Mouse (Mus musculus) activated CD4-positive, CD25-positive, alpha-beta regulatory T cell, adult 4 months (primary cell): ENCODE results near the gene Samd4b. TPM values are rescaled to one million over a fixed set of nuclear protein-coding genes. Genes with fewer than 3 reads are reported as not detected.

Source experiments
- ATAC-seq: one replicate; pipeline ENCODE4 v1.8.0; 2017
- polyA plus RNA-seq, 2 experiments: library from polyadenylated mRNA; unstranded; fragments of 100-300 nt; shearing (Covaris generic); gene quantifications; one replicate each; pipeline ENCODE4 v1.2.1; 2017

Gene Samd4b
- polyA plus RNA-seq, 2 experiments from 2014 or later: 6.2 to 7.4 TPM

- ATAC-seq: no peak
Measured at GRCm38 (mm10) chr7:28354113-28354581, 243.8 kb downstream of the Samd4b start.

- no peak for ATAC-seq
Measured at GRCm38 (mm10) chr7:28353267-28353666, 244.7 kb downstream of the Samd4b start.

GRCm38 (mm10) chr7:28351676-28352191 is 246.2 kb downstream of the Samd4b start:
- no peak for ATAC-seq

- peak; percentile 79 for ATAC-seq
Measured at GRCm38 (mm10) chr7:28350155-28350883, 247.6 kb downstream of the Samd4b start, which contains the start of gene Rps16. Gene Rps16 (plus strand): TSS chr7:28350652.

Other genes starting within 250 kb of the Samd4b start
- gene Rps16, start 247.5 kb downstream of the Samd4b start, polyA plus RNA-seq: 1,000 to 10,000 TPM; 1,380 to 1,513 TPM
- 10 to 100 TPM; 61.5 to 70.3 TPM for gene Plekhg2, start 225.5 kb downstream of the Samd4b start, polyA plus RNA-seq
- gene Zfp36, start 217.9 kb downstream of the Samd4b start, polyA plus RNA-seq: 100 to 1,000 TPM; 107 to 125 TPM
- 10 to 100 TPM; 29.7 to 30.6 TPM for gene Med29, start 205.4 kb downstream of the Samd4b start, polyA plus RNA-seq
- gene Paf1, start 205.2 kb downstream of the Samd4b start, polyA plus RNA-seq: 10 to 100 TPM; 49.2 to 65.4 TPM
- 100 to 1,000 TPM; 694 to 773 TPM for gene Gmfg, start 160.7 kb downstream of the Samd4b start, polyA plus RNA-seq
- gene Lrfn1, start 146.2 kb downstream of the Samd4b start, polyA plus RNA-seq: not detected
- not detected for gene Ifnl2, start 87.7 kb downstream of the Samd4b start, polyA plus RNA-seq
- not detected for gene Ifnl3, start 75.3 kb downstream of the Samd4b start, polyA plus RNA-seq
- not detected for gene Sycn, start 57.3 kb downstream of the Samd4b start, polyA plus RNA-seq
- gene Nccrp1, start 50.9 kb downstream of the Samd4b start, polyA plus RNA-seq: not detected
- gene Pak4, start within 50 bp of the Samd4b start, polyA plus RNA-seq: 1 to 10 TPM; 2.3 to 2.8 TPM
- gene Acp7, start 33.2 kb upstream of the Samd4b start, polyA plus RNA-seq: not detected
- 1 to 10 TPM; 1.1 to 2.9 TPM for gene Fbxo27, start 94.7 kb upstream of the Samd4b start, polyA plus RNA-seq
- gene Fbxo17, start 118.7 kb upstream of the Samd4b start, polyA plus RNA-seq: 10 to 100 TPM in 1 of 2 experiments, 1 to 10 TPM in 1; 8.3 to 10.9 TPM
- 10 to 100 TPM; 71.9 to 75.7 TPM for gene Mrps12, start 143.7 kb upstream of the Samd4b start, polyA plus RNA-seq
- 10 to 100 TPM in 1 of 2 experiments, 1 to 10 TPM in 1; 8.9 to 13.0 TPM for gene Sars2, start 143.8 kb upstream of the Samd4b start, polyA plus RNA-seq
- not detected for gene Ccer2, start 158.0 kb upstream of the Samd4b start, polyA plus RNA-seq
- gene Sirt2, start 168.6 kb upstream of the Samd4b start, polyA plus RNA-seq: 100 to 1,000 TPM in 1 of 2 experiments, 10 to 100 TPM in 1; 82.3 to 103 TPM
- 10 to 100 TPM; 56.4 to 78.9 TPM for gene Nfkbib, start 169.4 kb upstream of the Samd4b start, polyA plus RNA-seq
- 100 to 1,000 TPM; 199 to 272 TPM for gene Rinl, start 190.8 kb upstream of the Samd4b start, polyA plus RNA-seq
- 100 to 1,000 TPM; 153 to 344 TPM for gene Hnrnpl, start 210.4 kb upstream of the Samd4b start, polyA plus RNA-seq
- 100 to 1,000 TPM; 192 to 199 TPM for gene Ech1, start 227.1 kb upstream of the Samd4b start, polyA plus RNA-seq
- 10 to 100 TPM; 20.1 to 27.2 TPM for gene Lgals4, start 235.7 kb upstream of the Samd4b start, polyA plus RNA-seq